Mouse (Mus musculus): ENCODE data around the gene Dclk1.

Dclk1 gene

GRCm38 (mm10) chr3:55499298-55499697, 257.1 kb downstream of the Dclk1 start:
- no peak for DNase-seq (ENCODE audit: extremely low spot score)

- DNase-seq (ENCODE audit: extremely low spot score) = no peak
These were observed 268.0 kb downstream of the Dclk1 start for GRCm38 (mm10) chr3:55510198-55510597.

GRCm38 (mm10) chr3:55511658-55512057, 269.5 kb downstream of the Dclk1 start:
- DNase-seq (ENCODE audit: extremely low spot score) = no peak

- DNase-seq (ENCODE audit: extremely low spot score) = no peak
These were observed 273.8 kb downstream of the Dclk1 start for GRCm38 (mm10) chr3:55515966-55516365.

- DNase-seq (ENCODE audit: extremely low spot score) = no peak
These were observed 275.4 kb downstream of the Dclk1 start for GRCm38 (mm10) chr3:55517454-55518014.

- peak; percentile 81 for DNase-seq (ENCODE audit: extremely low spot score)
These were observed 278.3 kb downstream of the Dclk1 start for GRCm38 (mm10) chr3:55520240-55521180.

- no peak for DNase-seq (ENCODE audit: extremely low spot score)
These were observed 279.6 kb downstream of the Dclk1 start for GRCm38 (mm10) chr3:55521776-55522175.

- DNase-seq (ENCODE audit: extremely low spot score) = no peak
These were observed 281.1 kb downstream of the Dclk1 start for GRCm38 (mm10) chr3:55523224-55523623.

GRCm38 (mm10) chr3:55523735-55524477, 281.7 kb downstream of the Dclk1 start:
- DNase-seq (ENCODE audit: extremely low spot score) = no peak

- DNase-seq (ENCODE audit: extremely low spot score) = no peak
These were observed 282.5 kb downstream of the Dclk1 start for GRCm38 (mm10) chr3:55524491-55525195.

GRCm38 (mm10) chr3:55526470-55526869, 284.3 kb downstream of the Dclk1 start:
- DNase-seq (ENCODE audit: extremely low spot score) = no peak

GRCm38 (mm10) chr3:55527566-55527965, 285.4 kb downstream of the Dclk1 start:
- DNase-seq (ENCODE audit: extremely low spot score) = no peak

- no peak for DNase-seq (ENCODE audit: extremely low spot score)
These were observed 285.8 kb downstream of the Dclk1 start for GRCm38 (mm10) chr3:55528012-55528411.

GRCm38 (mm10) chr3:55529414-55529813, 287.2 kb downstream of the Dclk1 start:
- DNase-seq (ENCODE audit: extremely low spot score) = no peak

- DNase-seq (ENCODE audit: extremely low spot score) = no peak
These were observed 289.3 kb downstream of the Dclk1 start for GRCm38 (mm10) chr3:55531204-55532044.

GRCm38 (mm10) chr3:55532175-55532973, 290.2 kb downstream of the Dclk1 start:
- no peak for DNase-seq (ENCODE audit: extremely low spot score)

GRCm38 (mm10) chr3:55535591-55536200, 293.5 kb downstream of the Dclk1 start:
- DNase-seq (ENCODE audit: extremely low spot score) = no peak

- no peak for DNase-seq (ENCODE audit: extremely low spot score)
These were observed 294.7 kb downstream of the Dclk1 start for GRCm38 (mm10) chr3:55536901-55537300.

- DNase-seq (ENCODE audit: extremely low spot score) = no peak
These were observed 295.6 kb downstream of the Dclk1 start for GRCm38 (mm10) chr3:55537714-55538113.

GRCm38 (mm10) chr3:55539400-55539799, 297.2 kb downstream of the Dclk1 start:
- no peak for DNase-seq (ENCODE audit: extremely low spot score)
